Mouse (Mus musculus) intestine, postnatal 0 days (tissue): ENCODE data around the gene Ccdc61. TPM values are rescaled to one million over a fixed set of nuclear protein-coding genes. Genes with fewer than 3 reads are reported as not detected.

Experiments
- ATAC-seq: fragments of 200-750 bp; cut with Nextera tagmentation; 2 replicates; pipeline ENCODE4 v1.8.0; 2017; ENCODE audit warnings: mild to moderate bottlenecking, moderate TSS enrichment, moderate library complexity
- H3K27ac ChIP-seq: fragments of 300-500 bp; sonication (generic); 2 replicates; pipeline ENCODE4 v1.5.1; 2014; ENCODE audit warnings: mild to moderate bottlenecking, low read depth, low read length, moderate library complexity
- H3K27me3 ChIP-seq: fragments of 300-500 bp; sonication (generic); replicated peaks from 2 replicates; pipeline ENCODE4 v1.6.1; 2014; ENCODE audit warnings: low read length, mixed read lengths; ENCODE audit not compliant: control insufficient read depth, insufficient read depth
- H3K36me3 ChIP-seq: fragments of 300-500 bp; sonication (generic); 2 replicates; pipeline ENCODE4 v1.6.1; 2014; ENCODE audit warnings: mild to moderate bottlenecking, moderate library complexity; ENCODE audit not compliant: control insufficient read depth, insufficient read depth
- H3K4me1 ChIP-seq: fragments of 300-500 bp; sonication (generic); replicated peaks from 2 replicates; pipeline ENCODE4 v1.6.1; 2014; ENCODE audit warnings: antibody characterized with exemption, low read length, mixed read lengths; ENCODE audit not compliant: control insufficient read depth, insufficient read depth
- H3K4me2 ChIP-seq: fragments of 300-500 bp; sonication (generic); replicated peaks from 2 replicates; pipeline ENCODE4 v1.6.1; 2014; ENCODE audit warnings: low read depth, mild to moderate bottlenecking, moderate library complexity
- H3K4me3 ChIP-seq: fragments of 300-500 bp; sonication (generic); 2 replicates; pipeline ENCODE4 v1.5.1; 2014; ENCODE audit warnings: low read depth, low read length
- H3K9ac ChIP-seq: fragments of 300-500 bp; sonication (generic); 2 replicates; pipeline ENCODE4 v1.6.1; 2014; ENCODE audit warnings: mild to moderate bottlenecking, low read depth, low read length
- H3K9me3 ChIP-seq: fragments of 300-500 bp; sonication (generic); 2 replicates; pipeline ENCODE4 v1.6.1; 2016; ENCODE audit warnings: mixed run types; ENCODE audit not compliant: control insufficient read depth
- CTCF ChIP-seq: sonication (generic); IDR thresholded peaks from 2 replicates; pipeline ENCODE4 v1.5.1; 2016; ENCODE audit warnings: low read depth, mild to moderate bottlenecking, control low read depth, antibody characterized with exemption, moderate library complexity
- WGBS: fragments of 180-500 bp; shearing (Covaris S2); extraction: QIAGEN DNeasy Blood & Tissue Kit; methylation state at CpG from one replicate; pipeline ENCODE4 v1.1.7; 2014; 5-methylcytosine and 5-hydroxymethylcytosine counted together
- polyA plus RNA-seq: library from polyadenylated mRNA; unstranded; fragments of >200 nt; fragmentation: Nextera tagmentation; extraction: Ambion mirVana; gene quantifications from 2 replicates; pipeline ENCODE4 v1.2.1, GENCODE M21; 2015

The Ccdc61 gene
- polyA plus RNA-seq, 1 experiment from 2014 or later: 15.1 TPM

DNA sequence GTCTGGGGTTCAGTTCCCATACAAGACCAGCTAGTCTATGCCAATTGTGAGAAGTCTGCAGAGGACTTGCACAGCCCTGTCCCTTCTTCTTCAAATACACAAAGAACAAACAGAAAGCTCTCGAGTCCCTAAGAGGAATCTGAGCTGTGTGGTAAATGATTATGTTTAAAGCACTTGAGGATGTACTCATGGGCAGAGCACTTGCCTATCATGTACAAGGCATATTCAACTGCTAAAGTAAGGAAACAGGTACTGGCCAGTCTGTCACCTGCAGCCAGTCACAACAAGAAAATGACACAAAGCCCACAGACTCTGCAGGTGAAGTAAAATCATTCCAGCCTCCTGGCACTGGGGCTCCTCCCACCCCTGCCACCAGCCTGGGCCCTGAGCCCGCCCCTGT is 9.7 kb downstream of the Ccdc61 start:
- H3K27ac ChIP-seq: no peak overlapping the region
- no peak for ATAC-seq
- peaks cover 32% of the 10 kb centered on the region for H3K36me3 ChIP-seq
- no peak overlapping the region for H3K9ac ChIP-seq
- no peaks in the 10 kb centered on the region for H3K4me1 ChIP-seq
- no peaks in the 10 kb centered on the region for H3K9me3 ChIP-seq
- H3K4me2 ChIP-seq: no peak overlapping the region
- H3K27me3 ChIP-seq: no peaks in the 10 kb centered on the region
- WGBS: 73% methylated on average over 2 of the region's 2 CpGs
- no peak overlapping the region for H3K4me3 ChIP-seq
- no peak for TF ChIP-seq CTCF

DNA sequence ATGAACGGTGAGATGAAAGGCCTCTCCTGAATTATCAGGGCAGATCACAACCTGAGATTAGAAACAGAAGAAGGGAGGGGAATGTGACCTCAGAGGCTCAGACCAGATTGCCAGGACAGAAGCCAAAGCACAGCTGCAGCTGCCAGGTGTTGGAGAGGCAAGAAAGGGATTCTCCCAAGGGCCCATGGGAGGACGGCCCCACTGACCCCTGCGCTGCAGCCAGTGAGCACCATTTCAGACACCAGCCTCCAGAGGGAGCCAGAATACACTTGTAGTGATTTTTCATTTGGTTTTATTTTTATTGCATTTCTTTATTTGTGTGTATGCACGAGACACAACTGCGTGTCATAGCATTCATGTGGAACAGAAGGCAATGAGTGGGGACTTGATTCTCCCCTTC is 13.7 kb downstream of the Ccdc61 start:
- Histone ChIP-seq H3K4me1 (0 out of 2 replicates have a peak, but pooled peaks cover 4% of the 10 kb centered on the region), H3K9me3 (no peaks in the 10 kb centered on the region), H3K4me3 (no peak overlapping the region), H3K27me3 (0 out of 2 replicates have a peak, but pooled peaks cover 4% of the 10 kb centered on the region), H3K4me2 (no peak overlapping the region), H3K9ac (no peak overlapping the region), H3K36me3 (peaks cover 32% of the 10 kb centered on the region), H3K27ac (no peak overlapping the region)
- WGBS: 44% methylated on average over 5 of the region's 5 CpGs
- TF ChIP-seq CTCF: peak; percentile 75
- no peak for ATAC-seq

DNA sequence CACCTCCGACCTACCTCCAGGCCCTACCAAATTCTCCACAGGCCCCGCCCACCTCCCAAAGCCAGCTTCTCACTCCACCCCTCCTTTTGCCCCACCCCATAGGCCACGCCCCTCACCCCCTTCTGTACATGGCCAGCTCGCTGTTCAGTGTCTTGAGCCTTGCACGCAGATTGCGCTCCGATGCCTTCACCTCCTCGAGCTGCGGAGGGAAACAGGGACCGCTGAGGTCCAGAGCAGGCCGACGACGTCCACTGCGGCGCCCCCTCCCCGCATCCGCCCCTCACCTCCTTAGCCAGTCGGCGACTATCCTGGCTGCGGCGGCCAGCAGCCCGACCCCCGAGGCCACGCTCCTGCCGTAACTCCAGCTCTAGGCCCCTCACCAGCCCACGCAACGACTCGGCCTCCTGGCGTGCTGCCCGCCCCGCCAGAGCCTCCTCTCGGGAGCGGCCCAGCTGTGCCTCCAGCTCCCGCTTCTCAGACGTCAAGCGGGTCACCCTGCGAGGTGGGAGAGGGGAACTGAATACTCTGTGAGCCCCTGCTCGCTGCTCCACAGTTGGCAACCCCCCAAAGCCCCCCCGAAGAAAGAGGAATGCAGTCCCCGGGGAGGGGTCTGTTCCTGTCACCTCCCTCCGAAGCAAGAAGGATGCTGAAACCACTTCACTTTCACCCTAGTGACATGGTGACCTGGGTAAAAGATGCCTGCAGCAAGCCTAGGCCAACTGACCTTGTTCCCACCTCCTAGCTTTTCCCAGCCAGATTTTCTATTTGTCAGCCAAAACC is 16.4 kb downstream of the Ccdc61 start:
- no peaks in the 10 kb centered on the region for H3K9me3 ChIP-seq
- H3K4me1 ChIP-seq: 0 out of 2 replicates have a peak, but pooled peaks cover 4% of the 10 kb centered on the region
- no peak overlapping the region for H3K27ac ChIP-seq
- 0 out of 2 replicates have a peak, but pooled peaks have one; percentile 9 for ATAC-seq
- H3K9ac ChIP-seq: peak overlapping the region; percentile 34; the same call in 1 of the 2 replicates
- 0 out of 2 replicates have a peak, but pooled peaks cover 4% of the 10 kb centered on the region for H3K27me3 ChIP-seq
- H3K4me2 ChIP-seq: peak overlapping the region; percentile 84
- peaks cover 20% of the 10 kb centered on the region for H3K36me3 ChIP-seq
- 8% methylated on average over 34 of the region's 41 CpGs for WGBS
- H3K4me3 ChIP-seq: peak overlapping the region; percentile 33
- TF ChIP-seq CTCF: no peak

DNA sequence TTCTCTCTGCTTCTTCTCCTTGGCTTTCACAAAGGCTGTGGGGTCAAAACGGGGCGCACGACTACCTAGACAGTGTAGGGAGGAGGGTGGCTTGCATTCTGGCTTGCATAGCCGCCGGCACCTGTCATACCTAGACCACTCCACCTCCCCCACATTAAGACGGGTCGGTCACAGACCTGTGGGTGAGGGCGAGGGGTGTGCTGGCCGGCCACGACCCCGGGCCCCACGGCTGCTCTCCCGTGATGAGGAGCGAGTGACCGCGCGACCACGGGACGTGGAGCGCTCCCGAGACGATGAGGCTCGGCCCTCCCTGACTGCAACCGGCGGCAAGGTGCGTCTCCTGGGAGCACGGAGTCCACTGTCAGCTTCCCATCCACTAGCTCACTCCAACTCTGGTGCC is 17.2 kb downstream of the Ccdc61 start:
- H3K9ac ChIP-seq: no peak overlapping the region
- WGBS: 35% methylated on average over 27 of the region's 27 CpGs
- TF ChIP-seq CTCF: no peak
- peaks cover 12% of the 10 kb centered on the region for H3K36me3 ChIP-seq
- H3K27me3 ChIP-seq: 0 out of 2 replicates have a peak, but pooled peaks cover 4% of the 10 kb centered on the region
- H3K4me2 ChIP-seq: peak overlapping the region; percentile 84
- no peak for ATAC-seq
- 0 out of 2 replicates have a peak, but pooled peaks cover 4% of the 10 kb centered on the region for H3K4me1 ChIP-seq
- no peak overlapping the region for H3K27ac ChIP-seq
- no peaks in the 10 kb centered on the region for H3K9me3 ChIP-seq
- H3K4me3 ChIP-seq: no peak overlapping the region; the same call in 1 of the 2 replicates

DNA sequence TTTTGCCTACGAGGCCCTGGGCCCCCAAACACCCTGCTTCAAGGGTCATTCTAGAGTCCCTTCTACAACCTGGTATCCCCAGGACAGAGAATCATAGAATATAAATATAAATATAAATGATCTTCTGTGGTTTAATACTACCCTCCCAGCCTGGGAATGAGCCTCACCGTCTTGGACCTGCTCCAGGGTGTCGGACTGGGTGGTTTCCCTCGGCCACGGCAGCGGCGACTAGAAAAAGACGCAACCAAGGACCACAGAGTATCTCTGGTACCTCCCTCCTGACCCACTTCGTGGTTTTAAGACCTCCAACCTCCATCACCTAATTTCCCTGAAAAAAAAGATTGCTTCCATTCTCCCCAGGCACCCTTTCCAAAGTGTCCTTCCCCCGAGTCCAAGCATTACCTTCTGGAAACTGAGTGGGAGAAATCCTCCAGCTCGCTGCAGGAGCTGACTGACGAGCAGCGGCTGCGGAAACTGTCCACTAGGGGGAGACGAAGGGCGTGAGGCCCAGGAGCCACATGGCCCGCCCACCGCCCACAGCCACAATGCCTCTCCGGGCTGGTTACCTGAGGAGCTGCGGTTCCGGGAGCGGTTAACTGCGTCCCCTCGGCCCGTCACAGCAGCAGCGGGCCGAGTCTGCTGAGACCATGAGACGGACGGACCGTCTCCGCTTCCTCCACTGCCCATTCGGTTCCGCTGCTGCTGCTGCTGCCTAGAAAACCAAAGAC is 18.2 kb downstream of the Ccdc61 start:
- peak; percentile 75 for ATAC-seq
- peak; percentile 98 for TF ChIP-seq CTCF
- peak overlapping the region; percentile 84 for H3K4me2 ChIP-seq
- no peaks in the 10 kb centered on the region for H3K9me3 ChIP-seq
- peak overlapping the region; percentile 35 for H3K4me3 ChIP-seq
- H3K27ac ChIP-seq: no peak overlapping the region
- 0 out of 2 replicates have a peak, but pooled peaks cover 4% of the 10 kb centered on the region for H3K4me1 ChIP-seq
- 20% methylated on average over 33 of the region's 33 CpGs for WGBS
- H3K27me3 ChIP-seq: 0 out of 2 replicates have a peak, but pooled peaks cover 4% of the 10 kb centered on the region
- H3K36me3 ChIP-seq: peaks cover 10% of the 10 kb centered on the region
- H3K9ac ChIP-seq: peak overlapping the region; percentile 22; the same call in 1 of the 2 replicates

DNA sequence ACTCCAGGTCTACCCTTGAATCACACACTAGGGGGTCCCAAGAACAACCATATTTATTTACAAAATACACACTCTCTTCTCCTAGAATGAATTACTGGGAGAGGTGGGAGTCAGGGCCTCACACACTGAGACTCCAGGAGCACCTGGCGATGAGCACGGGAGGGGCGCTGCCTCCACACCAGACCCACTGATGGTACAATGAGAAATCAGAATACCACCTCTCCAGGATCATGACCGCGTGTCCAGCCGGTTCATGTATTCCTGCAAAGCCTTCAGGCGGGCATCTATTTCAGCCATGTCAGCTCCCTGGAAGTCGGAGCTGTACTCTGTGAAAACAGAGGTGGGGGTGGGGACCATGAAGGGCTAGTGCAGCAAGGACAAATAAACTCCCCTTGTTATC is 19.4 kb downstream of the Ccdc61 start:
- Histone ChIP-seq H3K36me3 (peaks cover 12% of the 10 kb centered on the region), H3K27ac (no peak overlapping the region)
- WGBS: 95% methylated on average over 8 of the region's 8 CpGs

More for the DNA sequence above, 19.4 kb downstream of the Ccdc61 start:
- ATAC-seq: no peak
- no peak overlapping the region for H3K9ac ChIP-seq
- no peak for TF ChIP-seq CTCF
- 0 out of 2 replicates have a peak, but pooled peaks cover 4% of the 10 kb centered on the region for H3K27me3 ChIP-seq
- H3K4me3 ChIP-seq: no peak overlapping the region
- H3K9me3 ChIP-seq: no peaks in the 10 kb centered on the region
- H3K4me1 ChIP-seq: 0 out of 2 replicates have a peak, but pooled peaks cover 4% of the 10 kb centered on the region
- no peak overlapping the region for H3K4me2 ChIP-seq
